Mouse (Mus musculus) inflammation-experienced regulatory T-cells (primary cell): ENCODE measurements around the gene Slc2a1. TPM values are rescaled to one million over a fixed set of nuclear protein-coding genes. Genes with fewer than 3 reads are reported as not detected.

Source experiments
- polyA plus RNA-seq, 2 experiments: library from polyadenylated mRNA; unstranded; fragments of 100-300 nt; shearing (Covaris generic); gene quantifications; one replicate each; pipeline ENCODE4 v1.2.1; 2017

The Slc2a1 gene
- polyA plus RNA-seq = 10 to 100 TPM; 47.7 to 57.4 TPM

DNA sequence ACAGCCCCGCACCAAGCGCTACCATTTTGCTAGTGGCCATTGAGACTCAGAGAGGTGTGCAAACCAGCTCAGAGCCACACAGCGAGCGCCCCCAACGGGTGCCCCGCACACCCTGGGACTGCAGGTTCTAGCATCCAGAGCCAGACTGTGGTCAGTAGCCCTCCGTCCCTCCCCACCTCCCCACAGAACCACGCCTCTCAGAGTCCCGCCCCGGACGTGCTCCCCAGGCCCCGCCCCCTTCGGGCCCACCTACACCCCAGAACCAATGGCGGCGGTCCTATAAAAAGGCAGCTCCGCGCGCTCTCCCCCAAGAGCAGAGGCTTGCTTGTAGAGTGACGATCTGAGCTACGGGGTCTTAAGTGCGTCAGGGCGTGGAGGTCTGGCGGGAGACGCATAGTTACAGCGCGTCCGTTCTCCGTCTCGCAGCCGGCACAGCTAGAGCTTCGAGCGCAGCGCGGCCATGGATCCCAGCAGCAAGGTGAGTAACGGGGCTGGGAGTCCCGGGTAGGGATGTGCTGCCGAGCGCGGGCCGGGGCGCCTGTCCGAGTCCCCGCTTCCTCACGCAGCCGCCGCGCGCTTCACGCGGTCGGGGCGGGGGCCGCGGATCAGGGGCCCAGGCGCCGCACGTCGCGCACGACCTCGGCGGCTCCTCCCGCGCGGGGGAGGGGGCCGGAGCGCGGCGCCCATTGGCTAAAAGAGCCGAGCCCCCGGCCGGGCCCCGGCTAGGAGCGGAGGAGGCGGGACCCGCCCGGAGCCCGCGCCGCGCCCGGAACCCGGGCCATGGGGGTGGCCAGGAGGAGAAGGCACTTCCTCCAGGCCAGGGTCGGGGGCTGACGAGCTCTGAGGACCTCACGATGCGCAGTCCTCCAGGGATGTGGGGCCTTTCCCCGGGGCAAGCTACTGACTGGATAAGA, at the start of gene Slc2a1:
Gene Slc2a1 (plus strand): TSS at position 217 of the 914 bp plus-strand sequence.

DNA sequence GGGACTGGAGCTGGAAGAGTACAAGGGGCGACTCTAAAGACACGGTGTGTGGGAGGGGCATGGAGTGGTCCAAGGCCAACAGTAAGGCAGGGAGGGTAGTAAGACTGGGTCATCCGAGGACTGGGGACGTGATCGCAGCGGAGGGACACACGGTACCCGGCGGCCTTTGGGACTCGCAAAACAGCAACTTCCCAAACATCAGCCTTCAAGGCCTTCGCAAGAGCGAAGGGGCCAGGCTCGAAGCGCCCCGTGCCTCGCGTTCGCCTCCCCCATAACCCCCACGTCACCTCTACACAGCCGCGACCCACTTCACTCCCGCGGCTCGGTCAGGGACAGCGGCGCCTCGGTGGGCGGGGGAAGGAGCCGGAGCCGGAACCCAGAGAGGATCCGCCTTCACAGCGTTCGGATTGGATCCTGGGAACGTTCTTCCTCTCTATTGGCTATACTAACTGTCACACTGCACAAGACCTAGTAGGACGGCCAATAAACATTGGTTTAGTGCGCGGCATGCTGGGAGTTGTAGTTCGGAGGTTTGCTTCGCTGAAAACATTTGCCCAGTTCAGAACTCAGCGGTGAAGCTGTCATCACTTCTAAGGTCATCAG, 65.4 kb downstream of the Slc2a1 start, which contains the start of gene Zfp691:
Gene Zfp691 (minus strand): TSS at position 345 of the 603 bp plus-strand sequence.

Other genes starting within 250 kb of the Slc2a1 start
- 1 to 10 TPM in 1 of 2 experiments, under 1 TPM in 1; 0.10 to 3.5 TPM for gene Olfr1331, start 244.1 kb upstream of the Slc2a1 start, polyA plus RNA-seq
- gene Olfr1330, start 220.1 kb upstream of the Slc2a1 start, polyA plus RNA-seq = 1 to 10 TPM in 1 of 2 experiments, under 1 TPM in 1; 0.33 to 1.3 TPM
- not detected for gene Olfr1329, start 191.2 kb upstream of the Slc2a1 start, polyA plus RNA-seq
- under 1 TPM in 1 of 2 experiments, not detected in 1; 0.22 TPM for gene Olfr1328, start 170.1 kb upstream of the Slc2a1 start, polyA plus RNA-seq
- gene Lao1, start 147.1 kb upstream of the Slc2a1 start, polyA plus RNA-seq = under 1 TPM in 1 of 2 experiments, not detected in 1; 0.23 TPM
- 1 to 10 TPM; 3.3 to 3.7 TPM for gene Zfp691, start 65.5 kb downstream of the Slc2a1 start, polyA plus RNA-seq
- gene Ermap, start 81.3 kb downstream of the Slc2a1 start, polyA plus RNA-seq = 1 to 10 TPM in 1 of 2 experiments, under 1 TPM in 1; 0.46 to 6.2 TPM
- gene Svbp, start 86.6 kb downstream of the Slc2a1 start, polyA plus RNA-seq = 10 to 100 TPM; 59.6 to 65.9 TPM
- gene Tmem269, start 109.5 kb downstream of the Slc2a1 start, polyA plus RNA-seq = under 1 TPM in 1 of 2 experiments, not detected in 1; 0.24 TPM
- gene AU022252, start 124.0 kb downstream of the Slc2a1 start, polyA plus RNA-seq = 10 to 100 TPM; 14.2 to 20.5 TPM
- gene P3h1, start 124.2 kb downstream of the Slc2a1 start, polyA plus RNA-seq = 1 to 10 TPM; 2.3 to 3.5 TPM
- gene Cldn19, start 146.7 kb downstream of the Slc2a1 start, polyA plus RNA-seq = under 1 TPM in 1 of 2 experiments, not detected in 1; 0.42 TPM
- 100 to 1,000 TPM; 412 to 447 TPM for gene Ybx1, start 185.9 kb downstream of the Slc2a1 start, polyA plus RNA-seq
- 10 to 100 TPM; 33.5 to 41.9 TPM for gene Ppih, start 211.8 kb downstream of the Slc2a1 start, polyA plus RNA-seq